Mouse (Mus musculus) lung, postnatal 0 days (tissue): ENCODE results near the gene Plxnc1.

Source experiments
- CTCF ChIP-seq: IDR thresholded peaks from 2 replicates; pipeline ENCODE4 v1.5.1; 2016; ENCODE audit warnings: antibody characterized with exemption, mild to moderate bottlenecking
- EP300 ChIP-seq: IDR thresholded peaks from 2 replicates; pipeline ENCODE4 v1.6.1; 2016; ENCODE audit warnings: antibody characterized with exemption, mild to moderate bottlenecking, control low read depth

DNA sequence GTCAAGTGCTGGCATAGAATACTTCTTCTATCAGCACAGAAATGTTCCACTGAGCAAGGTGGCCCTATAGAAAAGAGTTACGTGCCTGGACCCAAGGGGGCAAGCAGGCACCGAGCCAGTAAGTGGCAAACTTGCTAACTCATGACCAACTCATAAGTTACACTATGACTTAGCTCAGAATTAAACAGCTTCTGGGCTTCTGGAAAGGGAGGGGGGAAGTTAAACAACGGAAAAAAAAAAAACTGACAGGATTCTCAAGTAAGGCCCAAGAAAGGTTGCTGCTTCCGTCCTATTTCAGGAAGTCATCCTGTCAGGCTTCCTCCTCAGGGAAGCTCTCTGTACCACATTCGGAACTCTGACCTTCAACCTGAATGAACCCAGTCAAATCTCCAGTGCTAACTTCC lies 31.3 kb downstream of the Plxnc1 start:
- no peak for TF ChIP-seq CTCF
- TF ChIP-seq EP300: no peak
